Mouse (Mus musculus): Measurements from ENCODE around the gene Fsip1. TPM values are rescaled to one million over a fixed set of nuclear protein-coding genes. Genes with fewer than 3 reads are reported as not detected.

Gene Fsip1
- polyA plus RNA-seq, 1 experiment from 2014 or later: 2.5 TPM

- ATAC-seq (ENCODE audit: low FRiP score): no peak
- Histone ChIP-seq H3K4me2 (replicated peaks) (no peak overlapping the region), H3K27ac (no peak overlapping the region), H3K4me3 (replicated peaks; ENCODE audit: low read length) (no peak overlapping the region), H3K9me3 (ENCODE audit: control insufficient read depth, low read length) (no peaks in the 10 kb centered on the region), H3K36me3 (replicated peaks; ENCODE audit: control insufficient read depth, insufficient read depth) (0 out of 2 replicates have a peak, but pooled peaks cover 7% of the 10 kb centered on the region), H3K9ac (no peak overlapping the region), H3K27me3 (ENCODE audit: control insufficient read depth, insufficient read depth, low read length) (no peaks in the 10 kb centered on the region), H3K4me1 (replicated peaks; ENCODE audit: control insufficient read depth, insufficient read depth, low read length) (no peaks in the 10 kb centered on the region)
- no peak for DNase-seq (ENCODE audit: low spot score)
- WGBS: 77% methylated on average over 7 of the region's 7 CpGs
These were observed 130.8 kb downstream of the Fsip1 start for GRCm38 (mm10) chr2:118125943-118126470.

- no peak for ATAC-seq (ENCODE audit: low FRiP score)
- WGBS: 73% methylated on average over 11 of the region's 11 CpGs
These were observed 131.4 kb downstream of the Fsip1 start for GRCm38 (mm10) chr2:118125211-118125939.

GRCm38 (mm10) chr2:118124437-118124836 is 132.3 kb downstream of the Fsip1 start:
- H3K9me3 ChIP-seq (ENCODE audit: control insufficient read depth, low read length): no peaks in the 10 kb centered on the region
- H3K27me3 ChIP-seq (ENCODE audit: control insufficient read depth, insufficient read depth, low read length): no peaks in the 10 kb centered on the region
- H3K4me1 ChIP-seq (replicated peaks; ENCODE audit: control insufficient read depth, insufficient read depth, low read length): no peaks in the 10 kb centered on the region
- WGBS: 91% methylated on average over 7 of the region's 7 CpGs
- H3K4me2 ChIP-seq (replicated peaks): no peak overlapping the region
- H3K4me3 ChIP-seq (replicated peaks; ENCODE audit: low read length): no peak overlapping the region
- no peak overlapping the region for H3K27ac ChIP-seq
- H3K9ac ChIP-seq: no peak overlapping the region
- H3K36me3 ChIP-seq (replicated peaks; ENCODE audit: control insufficient read depth, insufficient read depth): 0 out of 2 replicates have a peak, but pooled peaks cover 7% of the 10 kb centered on the region
- ATAC-seq (ENCODE audit: low FRiP score): no peak
- no peak for DNase-seq (ENCODE audit: low spot score)

More at GRCm38 (mm10) chr2:118125211-118125939, 131.4 kb downstream of the Fsip1 start:
- no peak overlapping the region for H3K27ac ChIP-seq
- no peaks in the 10 kb centered on the region for H3K9me3 ChIP-seq (ENCODE audit: control insufficient read depth, low read length)
- H3K4me2 ChIP-seq (replicated peaks): no peak overlapping the region
- H3K4me3 ChIP-seq (replicated peaks; ENCODE audit: low read length): no peak overlapping the region
- H3K4me1 ChIP-seq (replicated peaks; ENCODE audit: control insufficient read depth, insufficient read depth, low read length): no peaks in the 10 kb centered on the region
- H3K36me3 ChIP-seq (replicated peaks; ENCODE audit: control insufficient read depth, insufficient read depth): 0 out of 2 replicates have a peak, but pooled peaks cover 7% of the 10 kb centered on the region
- DNase-seq (ENCODE audit: low spot score): no peak
- H3K9ac ChIP-seq: no peak overlapping the region
- no peaks in the 10 kb centered on the region for H3K27me3 ChIP-seq (ENCODE audit: control insufficient read depth, insufficient read depth, low read length)

GRCm38 (mm10) chr2:118123743-118124142 is 133.0 kb downstream of the Fsip1 start:
- ATAC-seq (ENCODE audit: low FRiP score): no peak
- Histone ChIP-seq H3K36me3 (replicated peaks; ENCODE audit: control insufficient read depth, insufficient read depth) (0 out of 2 replicates have a peak, but pooled peaks cover 7% of the 10 kb centered on the region), H3K27ac (no peak overlapping the region), H3K27me3 (ENCODE audit: control insufficient read depth, insufficient read depth, low read length) (no peaks in the 10 kb centered on the region), H3K9ac (no peak overlapping the region), H3K4me2 (replicated peaks) (no peak overlapping the region), H3K9me3 (ENCODE audit: control insufficient read depth, low read length) (no peaks in the 10 kb centered on the region), H3K4me1 (replicated peaks; ENCODE audit: control insufficient read depth, insufficient read depth, low read length) (no peaks in the 10 kb centered on the region), H3K4me3 (replicated peaks; ENCODE audit: low read length) (no peak overlapping the region)
- 87% methylated on average over 9 of the region's 9 CpGs for WGBS
- no peak for DNase-seq (ENCODE audit: low spot score)

GRCm38 (mm10) chr2:118122291-118122690 is 134.5 kb downstream of the Fsip1 start:
- Histone ChIP-seq H3K4me3 (replicated peaks; ENCODE audit: low read length) (no peak overlapping the region), H3K36me3 (replicated peaks; ENCODE audit: control insufficient read depth, insufficient read depth) (0 out of 2 replicates have a peak, but pooled peaks cover 7% of the 10 kb centered on the region), H3K27me3 (ENCODE audit: control insufficient read depth, insufficient read depth, low read length) (no peaks in the 10 kb centered on the region), H3K4me1 (replicated peaks; ENCODE audit: control insufficient read depth, insufficient read depth, low read length) (no peaks in the 10 kb centered on the region), H3K9me3 (ENCODE audit: control insufficient read depth, low read length) (no peaks in the 10 kb centered on the region), H3K9ac (no peak overlapping the region), H3K4me2 (replicated peaks) (no peak overlapping the region), H3K27ac (no peak overlapping the region)
- no peak for ATAC-seq (ENCODE audit: low FRiP score)
- WGBS: 96% methylated on average over 6 of the region's 6 CpGs
- no peak for DNase-seq (ENCODE audit: low spot score)

GRCm38 (mm10) chr2:118120751-118121150 is 136.0 kb downstream of the Fsip1 start:
- no peak overlapping the region for H3K27ac ChIP-seq
- H3K36me3 ChIP-seq (replicated peaks; ENCODE audit: control insufficient read depth, insufficient read depth): 0 out of 2 replicates have a peak, but pooled peaks cover 7% of the 10 kb centered on the region
- H3K4me3 ChIP-seq (replicated peaks; ENCODE audit: low read length): no peak overlapping the region
- no peaks in the 10 kb centered on the region for H3K27me3 ChIP-seq (ENCODE audit: control insufficient read depth, insufficient read depth, low read length)
- no peak overlapping the region for H3K4me2 ChIP-seq (replicated peaks)
- 97% methylated on average over 7 of the region's 7 CpGs for WGBS
- DNase-seq (ENCODE audit: low spot score): no peak
- no peaks in the 10 kb centered on the region; the same call in 1 of the 2 replicates for H3K4me1 ChIP-seq (replicated peaks; ENCODE audit: control insufficient read depth, insufficient read depth, low read length)
- H3K9me3 ChIP-seq (ENCODE audit: control insufficient read depth, low read length): no peaks in the 10 kb centered on the region
- no peak overlapping the region for H3K9ac ChIP-seq
- ATAC-seq (ENCODE audit: low FRiP score): no peak

- 0 out of 2 replicates have a peak, but pooled peaks cover 7% of the 10 kb centered on the region for H3K36me3 ChIP-seq (replicated peaks; ENCODE audit: control insufficient read depth, insufficient read depth)
- no peaks in the 10 kb centered on the region for H3K27me3 ChIP-seq (ENCODE audit: control insufficient read depth, insufficient read depth, low read length)
- H3K4me1 ChIP-seq (replicated peaks; ENCODE audit: control insufficient read depth, insufficient read depth, low read length): no peaks in the 10 kb centered on the region; the same call in 1 of the 2 replicates
- no peaks in the 10 kb centered on the region for H3K9me3 ChIP-seq (ENCODE audit: control insufficient read depth, low read length)
- WGBS: 92% methylated on average over 11 of the region's 11 CpGs
- H3K27ac ChIP-seq: no peak overlapping the region
- DNase-seq (ENCODE audit: low spot score) (no peak), ATAC-seq (ENCODE audit: low FRiP score) (no peak)
- no peak overlapping the region for H3K9ac ChIP-seq
- H3K4me3 ChIP-seq (replicated peaks; ENCODE audit: low read length): no peak overlapping the region
- no peak overlapping the region for H3K4me2 ChIP-seq (replicated peaks)
These were observed 136.7 kb downstream of the Fsip1 start for GRCm38 (mm10) chr2:118120095-118120494.

- Histone ChIP-seq H3K9me3 (ENCODE audit: control insufficient read depth, low read length) (no peaks in the 10 kb centered on the region), H3K4me1 (replicated peaks; ENCODE audit: control insufficient read depth, insufficient read depth, low read length) (no peaks in the 10 kb centered on the region; the same call in 1 of the 2 replicates), H3K4me2 (replicated peaks) (no peak overlapping the region), H3K4me3 (replicated peaks; ENCODE audit: low read length) (no peak overlapping the region), H3K9ac (no peak overlapping the region), H3K27ac (no peak overlapping the region), H3K36me3 (replicated peaks; ENCODE audit: control insufficient read depth, insufficient read depth) (0 out of 2 replicates have a peak, but pooled peaks cover 7% of the 10 kb centered on the region), H3K27me3 (ENCODE audit: control insufficient read depth, insufficient read depth, low read length) (no peaks in the 10 kb centered on the region)
- no peak for ATAC-seq (ENCODE audit: low FRiP score)
- no peak for DNase-seq (ENCODE audit: low spot score)
- 99% methylated on average over 12 of the region's 12 CpGs for WGBS
These were observed 137.1 kb downstream of the Fsip1 start for GRCm38 (mm10) chr2:118119684-118120083.

- Histone ChIP-seq H3K36me3 (replicated peaks; ENCODE audit: control insufficient read depth, insufficient read depth) (0 out of 2 replicates have a peak, but pooled peaks cover 7% of the 10 kb centered on the region), H3K9ac (no peak overlapping the region), H3K4me1 (replicated peaks; ENCODE audit: control insufficient read depth, insufficient read depth, low read length) (no peaks in the 10 kb centered on the region; the same call in 1 of the 2 replicates), H3K27me3 (ENCODE audit: control insufficient read depth, insufficient read depth, low read length) (0 out of 2 replicates have a peak, but pooled peaks cover 3% of the 10 kb centered on the region), H3K27ac (no peak overlapping the region), H3K4me2 (replicated peaks) (no peak overlapping the region), H3K4me3 (replicated peaks; ENCODE audit: low read length) (no peak overlapping the region), H3K9me3 (ENCODE audit: control insufficient read depth, low read length) (no peaks in the 10 kb centered on the region)
- WGBS: 90% methylated on average over 7 of the region's 7 CpGs
- no peak for ATAC-seq (ENCODE audit: low FRiP score)
- DNase-seq (ENCODE audit: low spot score): no peak
These were observed 138.3 kb downstream of the Fsip1 start for GRCm38 (mm10) chr2:118118515-118118914.
